Mouse (Mus musculus): Measurements from ENCODE around the gene Galnt2. TPM values are rescaled to one million over a fixed set of nuclear protein-coding genes. Genes with fewer than 3 reads are reported as not detected.

Gene Galnt2
- polyA plus RNA-seq, 1 experiment from 2014 or later, result 60.5 TPM

- no peak for ATAC-seq (ENCODE audit: insufficient number of reproducible peaks, insufficient read depth, low FRiP score, low read depth)
- 71% methylated on average over 11 of the region's 11 CpGs for WGBS
- H3K9me3 ChIP-seq (ENCODE audit: control insufficient read depth, low read length), result no peaks in the 10 kb centered on the region
- no peaks in the 10 kb centered on the region for H3K36me3 ChIP-seq (ENCODE audit: control insufficient read depth, insufficient read depth, low read length)
- peaks cover 10 to 16% of the 10 kb centered on the region in 2 experiments for H3K4me1 ChIP-seq (ENCODE audit: control insufficient read depth in 2 of 2, insufficient read depth in 2 of 2, low read length in 2 of 2)
- H3K27ac ChIP-seq (replicated peaks in 1 of 2; ENCODE audit: control insufficient read depth in 1 of 2, insufficient read depth in 1 of 2, low read depth in 2 of 2, low read length in 2 of 2), result 0 out of 4 replicates have a peak overlapping the region, but pooled peaks of 1 of the 2 experiments have one; percentile 2
- no peaks in the 10 kb centered on the region for H3K27me3 ChIP-seq (ENCODE audit: control insufficient read depth, insufficient read depth, low read length)
- H3K4me2 ChIP-seq (ENCODE audit: low read length), result no peak overlapping the region
- no peak overlapping the region for H3K9ac ChIP-seq (ENCODE audit: low read length)
- H3K4me3 ChIP-seq (ENCODE audit: control insufficient read depth in 1 of 2, insufficient read depth in 1 of 2, low read depth in 1 of 2, low read length in 2 of 2), result no peak overlapping the region
Measured at GRCm38 (mm10) chr8:124270904-124271303, 39.7 kb downstream of the Galnt2 start.

- H3K36me3 ChIP-seq (ENCODE audit: control insufficient read depth, insufficient read depth, low read length), result no peaks in the 10 kb centered on the region
- 85% methylated on average over 12 of the region's 12 CpGs for WGBS
- H3K4me2 ChIP-seq (ENCODE audit: low read length), result no peak overlapping the region
- no peaks in the 10 kb centered on the region for H3K27me3 ChIP-seq (ENCODE audit: control insufficient read depth, insufficient read depth, low read length)
- no peaks in the 10 kb centered on the region for H3K9me3 ChIP-seq (ENCODE audit: control insufficient read depth, low read length)
- no peak overlapping the region for H3K27ac ChIP-seq (replicated peaks in 1 of 2; ENCODE audit: control insufficient read depth in 1 of 2, insufficient read depth in 1 of 2, low read depth in 2 of 2, low read length in 2 of 2)
- no peak overlapping the region for H3K9ac ChIP-seq (ENCODE audit: low read length)
- no peak for ATAC-seq (ENCODE audit: insufficient number of reproducible peaks, insufficient read depth, low FRiP score, low read depth)
- H3K4me3 ChIP-seq (ENCODE audit: control insufficient read depth in 1 of 2, insufficient read depth in 1 of 2, low read depth in 1 of 2, low read length in 2 of 2), result no peak overlapping the region
- peaks cover 7 to 12% of the 10 kb centered on the region in 2 experiments for H3K4me1 ChIP-seq (ENCODE audit: control insufficient read depth in 2 of 2, insufficient read depth in 2 of 2, low read length in 2 of 2)
Measured at GRCm38 (mm10) chr8:124271518-124271917, 40.3 kb downstream of the Galnt2 start.

DNA sequence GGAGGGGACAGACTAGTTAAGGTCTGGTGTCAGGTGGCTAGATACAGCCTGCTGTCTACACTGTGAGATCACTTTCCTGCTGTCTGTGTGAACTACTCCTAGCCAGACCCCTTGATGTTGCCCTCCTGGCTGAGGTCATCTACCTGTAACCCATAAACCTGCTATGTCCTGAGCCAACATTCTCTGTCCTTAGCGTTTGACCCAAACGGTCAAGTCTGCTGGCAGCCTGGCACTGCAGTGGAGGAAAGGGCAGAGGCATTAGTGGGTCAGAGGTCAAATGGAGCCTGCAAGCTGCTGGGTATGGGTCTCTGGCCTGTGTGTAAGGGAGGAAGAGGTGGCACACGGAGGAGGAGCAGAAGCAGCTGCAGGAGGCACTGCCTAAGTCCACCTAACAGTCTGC lies 41.6 kb downstream of the Galnt2 start:
- Histone ChIP-seq H3K4me1 (ENCODE audit: control insufficient read depth in 2 of 2, insufficient read depth in 2 of 2, low read length in 2 of 2) (peaks cover 7 to 12% of the 10 kb centered on the region in 2 experiments), H3K27me3 (ENCODE audit: control insufficient read depth, insufficient read depth, low read length) (no peaks in the 10 kb centered on the region), H3K36me3 (ENCODE audit: control insufficient read depth, insufficient read depth, low read length) (no peaks in the 10 kb centered on the region), H3K9me3 (ENCODE audit: control insufficient read depth, low read length) (no peaks in the 10 kb centered on the region), H3K4me3 (ENCODE audit: control insufficient read depth in 1 of 2, insufficient read depth in 1 of 2, low read depth in 1 of 2, low read length in 2 of 2) (no peak overlapping the region), H3K9ac (ENCODE audit: low read length) (no peak overlapping the region), H3K4me2 (ENCODE audit: low read length) (no peak overlapping the region), H3K27ac (replicated peaks in 1 of 2; ENCODE audit: control insufficient read depth in 1 of 2, insufficient read depth in 1 of 2, low read depth in 2 of 2, low read length in 2 of 2) (no peak overlapping the region)
- WGBS, result 65% methylated on average over 3 of the region's 3 CpGs
- no peak for ATAC-seq (ENCODE audit: insufficient number of reproducible peaks, insufficient read depth, low FRiP score, low read depth)

GRCm38 (mm10) chr8:124273606-124274218 lies 42.5 kb downstream of the Galnt2 start:
- Histone ChIP-seq H3K4me1 (ENCODE audit: control insufficient read depth in 2 of 2, insufficient read depth in 2 of 2, low read length in 2 of 2) (peaks cover 7 to 12% of the 10 kb centered on the region in 2 experiments), H3K36me3 (ENCODE audit: control insufficient read depth, insufficient read depth, low read length) (no peaks in the 10 kb centered on the region), H3K4me3 (ENCODE audit: control insufficient read depth in 1 of 2, insufficient read depth in 1 of 2, low read depth in 1 of 2, low read length in 2 of 2) (no peak overlapping the region), H3K27me3 (ENCODE audit: control insufficient read depth, insufficient read depth, low read length) (no peaks in the 10 kb centered on the region), H3K4me2 (ENCODE audit: low read length) (no peak overlapping the region), H3K27ac (replicated peaks in 1 of 2; ENCODE audit: control insufficient read depth in 1 of 2, insufficient read depth in 1 of 2, low read depth in 2 of 2, low read length in 2 of 2) (no peak overlapping the region), H3K9me3 (ENCODE audit: control insufficient read depth, low read length) (no peaks in the 10 kb centered on the region), H3K9ac (ENCODE audit: low read length) (no peak overlapping the region)
- 70% methylated on average over 8 of the region's 8 CpGs for WGBS
- ATAC-seq (ENCODE audit: insufficient number of reproducible peaks, insufficient read depth, low FRiP score, low read depth), result no peak

GRCm38 (mm10) chr8:124274441-124275120 lies 43.4 kb downstream of the Galnt2 start:
- H3K27ac ChIP-seq (replicated peaks in 1 of 2; ENCODE audit: control insufficient read depth in 1 of 2, insufficient read depth in 1 of 2, low read depth in 2 of 2, low read length in 2 of 2), result no peak overlapping the region
- H3K4me2 ChIP-seq (ENCODE audit: low read length), result no peak overlapping the region
- no peaks in the 10 kb centered on the region for H3K9me3 ChIP-seq (ENCODE audit: control insufficient read depth, low read length)
- H3K36me3 ChIP-seq (ENCODE audit: control insufficient read depth, insufficient read depth, low read length), result no peaks in the 10 kb centered on the region
- peaks cover 7 to 12% of the 10 kb centered on the region in 2 experiments for H3K4me1 ChIP-seq (ENCODE audit: control insufficient read depth in 2 of 2, insufficient read depth in 2 of 2, low read length in 2 of 2)
- 84% methylated on average over 10 of the region's 10 CpGs for WGBS
- no peak overlapping the region for H3K9ac ChIP-seq (ENCODE audit: low read length)
- no peak overlapping the region for H3K4me3 ChIP-seq (ENCODE audit: control insufficient read depth in 1 of 2, insufficient read depth in 1 of 2, low read depth in 1 of 2, low read length in 2 of 2)
- no peak for ATAC-seq (ENCODE audit: insufficient number of reproducible peaks, insufficient read depth, low FRiP score, low read depth)
- no peaks in the 10 kb centered on the region for H3K27me3 ChIP-seq (ENCODE audit: control insufficient read depth, insufficient read depth, low read length)

DNA sequence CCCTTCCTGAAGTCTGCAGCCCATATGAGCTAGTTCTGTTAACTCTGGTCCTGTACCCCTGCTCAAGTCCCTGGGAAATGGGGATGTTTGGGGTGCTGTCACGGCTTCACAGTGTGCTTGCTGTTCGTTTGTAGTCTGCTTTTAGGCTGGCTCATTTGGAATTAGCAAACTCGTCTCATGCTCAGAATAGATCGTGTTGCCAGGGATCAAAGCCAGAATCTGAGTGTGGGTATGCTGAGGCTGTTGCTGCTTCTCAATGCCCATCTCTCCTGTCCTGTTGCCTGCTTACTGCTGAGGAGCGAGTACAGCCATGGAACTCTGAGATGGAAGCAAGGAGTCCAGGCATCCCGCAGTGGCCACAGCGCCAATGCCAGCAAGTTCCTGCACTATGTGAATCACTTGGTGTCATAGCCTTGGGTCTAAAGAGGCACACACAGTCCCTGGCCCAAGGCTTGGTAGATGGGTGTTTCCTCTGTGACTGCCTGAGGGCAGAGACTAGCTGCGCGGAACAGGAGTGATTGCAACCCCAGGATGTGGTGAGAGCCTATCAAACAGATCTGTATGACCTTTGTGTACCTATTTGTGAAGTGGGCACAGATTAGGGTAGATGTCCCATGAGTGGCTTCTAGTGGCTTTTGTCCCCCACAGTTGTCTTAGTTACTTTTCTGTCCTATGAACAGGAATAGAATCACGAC lies 44.3 kb downstream of the Galnt2 start:
- Histone ChIP-seq H3K4me1 (ENCODE audit: control insufficient read depth in 2 of 2, insufficient read depth in 2 of 2, low read length in 2 of 2) (peaks cover 9 to 16% of the 10 kb centered on the region in 2 experiments), H3K4me2 (ENCODE audit: low read length) (no peak overlapping the region), H3K27ac (replicated peaks in 1 of 2; ENCODE audit: control insufficient read depth in 1 of 2, insufficient read depth in 1 of 2, low read depth in 2 of 2, low read length in 2 of 2) (no peak overlapping the region), H3K27me3 (ENCODE audit: control insufficient read depth, insufficient read depth, low read length) (no peaks in the 10 kb centered on the region), H3K9ac (ENCODE audit: low read length) (no peak overlapping the region), H3K9me3 (ENCODE audit: control insufficient read depth, low read length) (no peaks in the 10 kb centered on the region), H3K36me3 (ENCODE audit: control insufficient read depth, insufficient read depth, low read length) (no peaks in the 10 kb centered on the region), H3K4me3 (ENCODE audit: control insufficient read depth in 1 of 2, insufficient read depth in 1 of 2, low read depth in 1 of 2, low read length in 2 of 2) (no peak overlapping the region)
- 86% methylated on average over 10 of the region's 10 CpGs for WGBS
- ATAC-seq (ENCODE audit: insufficient number of reproducible peaks, insufficient read depth, low FRiP score, low read depth), result no peak

- no peak overlapping the region for H3K4me3 ChIP-seq (ENCODE audit: control insufficient read depth in 1 of 2, insufficient read depth in 1 of 2, low read depth in 1 of 2, low read length in 2 of 2)
- no peaks in the 10 kb centered on the region for H3K36me3 ChIP-seq (ENCODE audit: control insufficient read depth, insufficient read depth, low read length)
- no peak overlapping the region for H3K27ac ChIP-seq (replicated peaks in 1 of 2; ENCODE audit: control insufficient read depth in 1 of 2, insufficient read depth in 1 of 2, low read depth in 2 of 2, low read length in 2 of 2)
- H3K9ac ChIP-seq (ENCODE audit: low read length), result no peak overlapping the region
- H3K9me3 ChIP-seq (ENCODE audit: control insufficient read depth, low read length), result no peaks in the 10 kb centered on the region
- H3K4me1 ChIP-seq (ENCODE audit: control insufficient read depth in 2 of 2, insufficient read depth in 2 of 2, low read length in 2 of 2), result peaks cover 25 to 36% of the 10 kb centered on the region in 2 experiments
- ATAC-seq (ENCODE audit: insufficient number of reproducible peaks, insufficient read depth, low FRiP score, low read depth), result no peak
- WGBS, result 73% methylated on average over 24 of the region's 24 CpGs
- H3K4me2 ChIP-seq (ENCODE audit: low read length), result no peak overlapping the region
- H3K27me3 ChIP-seq (ENCODE audit: control insufficient read depth, insufficient read depth, low read length), result no peaks in the 10 kb centered on the region
Measured at GRCm38 (mm10) chr8:124277951-124278910, 47.0 kb downstream of the Galnt2 start.

Data from heart, embryonic 14.5 days (tissue).